Mouse (Mus musculus): ENCODE data around the gene Rbm38.

The Rbm38 gene

DNA sequence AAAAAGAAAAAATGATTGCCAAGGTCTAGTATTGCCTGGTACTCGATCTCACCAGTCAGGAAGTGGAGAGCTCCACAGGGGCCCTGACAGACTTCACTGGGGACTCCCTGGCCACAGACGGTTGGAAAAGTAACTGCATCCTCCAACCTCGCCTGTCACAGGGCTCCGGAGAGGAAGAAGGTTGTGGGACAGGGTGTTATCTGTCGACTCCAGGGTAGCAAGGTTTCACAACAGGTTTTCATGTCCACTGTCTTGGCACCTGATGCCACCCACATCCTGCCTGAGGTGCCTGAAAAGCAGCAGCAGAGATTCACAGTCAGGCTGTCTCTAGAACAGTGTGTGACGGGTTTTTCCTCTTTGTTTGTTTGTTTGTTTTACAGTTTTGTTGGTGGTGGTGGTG lies 2.4 kb upstream of the Rbm38 start:
- peak; percentile 19 for DNase-seq

DNA sequence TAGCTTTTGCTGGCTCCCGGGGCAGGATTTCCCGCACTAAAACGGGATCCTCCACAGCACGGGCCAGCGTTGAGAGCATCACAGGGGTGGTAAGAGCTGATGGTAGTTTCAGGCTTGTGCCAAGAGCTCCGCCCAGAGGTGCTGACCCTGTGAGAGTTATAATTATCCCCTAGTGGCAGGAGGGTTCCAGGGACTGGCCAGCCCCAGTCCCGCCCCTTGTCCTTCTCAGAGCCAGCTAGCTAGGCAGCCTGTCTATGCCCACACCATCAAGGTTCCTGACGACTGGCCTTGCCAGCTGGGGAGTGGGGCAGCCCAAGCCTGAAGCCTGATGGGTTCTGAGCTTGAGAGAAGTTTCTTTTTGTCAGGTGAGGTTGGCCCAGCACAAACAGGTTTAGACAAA lies 1.7 kb upstream of the Rbm38 start:
- peak; percentile 53 for DNase-seq

DNA sequence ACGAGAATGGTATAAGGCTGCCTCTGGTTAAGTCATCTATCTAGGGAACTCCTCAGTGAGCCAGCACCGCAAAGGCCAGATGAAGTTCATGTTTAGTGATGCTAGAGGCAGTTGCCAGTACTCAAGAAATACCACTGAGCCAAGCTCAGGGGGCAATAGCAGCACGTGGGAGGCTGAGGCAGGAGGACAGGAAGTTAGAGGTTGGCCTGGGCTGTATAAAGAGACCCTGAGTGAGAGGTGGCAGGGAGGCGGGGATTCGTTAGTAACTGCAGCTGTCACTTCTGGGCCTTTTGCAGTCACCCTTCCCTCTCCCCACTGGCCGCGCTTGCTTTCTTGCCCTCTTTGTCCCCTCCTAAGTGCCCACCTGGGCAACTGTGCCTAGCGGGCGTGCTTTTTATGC lies 976 bp upstream of the Rbm38 start:
- DNase-seq: no peak

DNA sequence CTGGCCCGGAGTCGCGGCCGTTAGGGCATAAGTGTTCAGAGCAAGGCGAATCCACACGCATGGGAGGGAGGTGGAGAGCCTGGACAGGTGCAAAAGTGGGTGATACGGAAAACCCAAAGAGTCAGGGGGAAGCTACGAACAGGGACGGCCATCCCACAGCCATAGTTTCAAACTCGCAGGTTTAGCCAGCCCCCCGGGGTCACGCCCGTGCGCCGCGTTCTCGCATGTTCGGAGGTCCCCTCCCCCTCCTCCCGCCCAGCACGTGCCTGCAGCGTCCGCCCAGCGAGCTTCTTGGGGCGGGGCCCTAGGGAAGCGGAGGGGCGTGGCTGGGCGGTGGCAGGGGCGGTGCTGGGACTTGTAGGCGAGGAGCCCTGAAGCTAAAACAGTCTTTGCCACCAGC lies 508 bp upstream of the Rbm38 start:
- DNase-seq: peak; percentile 98

DNA sequence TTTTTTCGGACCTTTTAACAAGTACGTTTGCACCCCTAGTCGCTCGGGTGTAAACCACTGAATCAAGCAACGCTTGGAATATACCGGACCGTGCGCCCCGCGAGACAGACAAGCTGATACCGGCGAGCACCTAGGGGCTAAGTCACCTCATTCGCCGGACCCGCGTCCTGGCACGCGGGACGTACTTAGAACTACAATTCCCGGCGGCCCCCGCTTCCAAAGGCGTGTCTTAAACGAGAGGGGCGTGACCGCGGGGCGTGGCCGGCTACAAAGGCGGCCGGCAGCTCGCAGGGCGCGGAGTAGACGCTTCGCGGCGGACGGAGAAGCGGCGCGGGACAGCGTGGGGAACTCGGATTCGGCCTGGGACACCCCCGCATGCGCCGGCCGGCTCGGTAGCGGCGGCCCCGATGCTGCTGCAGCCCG lies 1.3 kb downstream of the Rbm38 start:
- DNase-seq: peak; percentile 97

DNA sequence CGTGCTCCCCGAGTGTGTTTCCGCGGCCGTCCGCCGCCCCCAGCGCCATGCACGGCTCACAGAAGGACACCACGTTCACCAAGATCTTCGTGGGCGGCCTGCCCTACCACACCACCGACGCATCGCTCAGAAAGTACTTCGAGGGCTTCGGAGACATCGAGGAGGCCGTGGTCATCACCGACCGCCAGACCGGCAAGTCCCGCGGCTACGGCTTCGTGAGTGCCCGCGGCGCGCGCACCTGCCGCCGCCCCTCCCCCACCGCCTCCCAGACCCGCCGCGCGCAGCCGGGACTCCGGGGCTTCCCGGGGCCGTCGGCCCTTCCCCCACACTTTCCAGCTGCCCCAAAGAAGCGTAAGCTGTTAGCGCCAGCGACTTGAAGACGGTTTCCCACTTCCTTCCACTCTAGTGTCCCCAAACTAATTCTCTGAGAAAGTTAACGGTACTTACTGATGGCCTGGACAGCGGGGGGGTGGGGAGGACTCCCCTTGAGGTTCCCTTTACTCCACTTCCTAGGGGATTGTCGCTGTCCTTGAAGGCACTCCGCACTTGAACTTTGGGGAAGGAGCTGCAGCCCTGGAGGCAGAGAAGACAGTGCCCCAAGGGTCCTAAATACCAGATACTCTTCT lies 1.9 kb downstream of the Rbm38 start:
- DNase-seq: peak; percentile 81

DNA sequence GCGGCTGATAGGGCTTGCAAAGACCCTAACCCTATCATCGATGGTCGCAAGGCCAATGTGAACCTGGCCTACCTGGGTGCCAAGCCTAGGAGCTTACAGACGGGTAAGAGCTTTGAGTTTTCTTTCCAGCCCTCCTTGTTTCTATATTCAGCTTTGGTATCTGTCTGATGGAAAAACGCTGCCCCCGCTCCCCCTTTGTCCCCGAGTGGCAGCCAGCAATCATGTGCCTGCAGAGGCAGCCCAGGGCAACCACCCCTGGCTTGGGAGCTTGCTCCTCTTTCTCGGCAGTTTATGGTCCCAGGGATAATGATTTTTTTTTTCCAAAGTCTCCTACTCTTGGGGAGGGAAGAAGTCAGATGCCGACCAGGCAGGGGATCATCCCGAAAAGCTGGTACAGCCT lies 2.5 kb downstream of the Rbm38 start:
- DNase-seq: peak; percentile 36

DNA sequence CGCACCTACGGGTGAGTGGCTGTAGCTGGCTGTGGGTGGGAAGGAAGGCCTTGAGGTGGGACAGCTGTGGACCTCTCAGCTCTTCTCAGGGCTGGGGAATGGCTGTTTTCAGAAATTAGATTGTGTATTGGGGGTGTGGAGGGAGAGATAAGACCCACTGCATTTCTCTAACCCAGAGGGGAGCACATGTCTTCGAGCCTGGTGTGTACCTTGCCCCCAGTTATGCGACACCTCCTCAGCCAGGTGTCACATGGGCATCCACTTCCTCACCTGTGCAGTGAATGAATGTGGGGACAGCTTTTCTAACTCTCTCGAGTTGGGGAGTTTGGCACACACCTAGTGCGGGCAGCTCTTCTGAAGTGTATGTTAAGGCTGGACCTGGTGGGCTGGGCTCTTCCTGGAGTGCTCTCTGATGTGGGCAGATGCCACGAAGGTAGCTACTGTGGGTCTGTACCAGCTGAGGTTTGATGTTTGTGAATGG lies 3.1 kb downstream of the Rbm38 start:
- peak; percentile 61 for DNase-seq

DNA sequence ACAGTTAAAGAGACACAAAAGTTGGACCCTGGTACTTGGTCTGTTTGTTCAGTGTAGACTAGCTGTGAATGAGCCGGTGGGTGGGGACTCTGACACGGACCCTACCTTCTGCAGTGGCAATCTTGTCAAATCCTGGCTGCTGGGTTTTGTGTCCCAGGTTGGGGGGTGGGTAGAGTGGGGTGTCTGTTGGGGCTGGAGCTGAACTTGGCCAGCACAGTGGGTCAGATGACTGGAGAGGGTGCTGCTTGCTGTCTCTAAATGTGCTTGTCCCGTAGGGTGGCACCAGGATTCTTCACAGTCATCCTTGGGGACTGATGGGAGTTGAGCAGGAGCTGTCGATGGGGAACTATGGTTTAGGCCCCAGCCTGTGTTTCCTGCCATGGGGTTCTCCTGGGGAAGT lies 3.7 kb downstream of the Rbm38 start:
- peak; percentile 36 for DNase-seq

DNA sequence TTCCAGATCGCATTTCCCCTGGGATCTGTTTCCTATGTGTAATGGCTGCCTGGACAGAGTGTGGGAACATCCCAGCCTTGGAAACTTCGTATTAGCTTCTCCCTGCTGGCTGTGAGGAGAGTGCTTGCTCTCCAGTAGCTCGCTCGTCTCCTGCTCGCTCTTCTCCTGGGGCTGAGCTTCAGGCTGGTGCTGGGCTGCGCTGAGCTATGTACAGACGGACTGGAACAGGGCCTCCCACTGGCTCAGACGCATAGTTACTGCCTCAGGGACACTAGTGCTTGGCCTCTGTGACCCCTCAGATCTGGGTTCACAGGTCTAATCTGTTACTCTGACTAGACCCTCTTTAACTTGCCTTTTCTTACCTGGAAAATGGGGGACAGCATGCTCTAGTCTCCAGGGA lies 4.1 kb downstream of the Rbm38 start:
- DNase-seq: peak; percentile 32

DNA sequence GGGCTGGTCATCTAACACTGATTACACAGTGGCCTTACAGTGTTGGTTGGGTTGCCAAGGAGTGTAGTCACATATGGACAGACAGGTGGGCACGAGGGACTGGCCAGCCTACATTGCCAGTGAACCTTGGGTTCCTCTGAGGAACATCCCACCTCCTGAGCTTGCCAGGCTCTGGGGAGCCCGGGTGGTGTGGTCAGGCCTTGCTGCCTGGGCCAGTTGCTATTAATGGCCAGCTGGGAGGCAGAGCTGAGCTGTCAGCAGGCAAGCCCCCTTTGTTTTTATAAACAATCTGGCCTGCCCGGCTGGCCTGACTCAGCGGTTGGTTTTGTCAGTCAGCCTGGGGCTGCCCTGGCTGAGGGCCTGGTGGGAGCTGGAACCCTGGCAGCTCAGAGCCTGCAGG lies 4.6 kb downstream of the Rbm38 start:
- DNase-seq: peak; percentile 56

DNA sequence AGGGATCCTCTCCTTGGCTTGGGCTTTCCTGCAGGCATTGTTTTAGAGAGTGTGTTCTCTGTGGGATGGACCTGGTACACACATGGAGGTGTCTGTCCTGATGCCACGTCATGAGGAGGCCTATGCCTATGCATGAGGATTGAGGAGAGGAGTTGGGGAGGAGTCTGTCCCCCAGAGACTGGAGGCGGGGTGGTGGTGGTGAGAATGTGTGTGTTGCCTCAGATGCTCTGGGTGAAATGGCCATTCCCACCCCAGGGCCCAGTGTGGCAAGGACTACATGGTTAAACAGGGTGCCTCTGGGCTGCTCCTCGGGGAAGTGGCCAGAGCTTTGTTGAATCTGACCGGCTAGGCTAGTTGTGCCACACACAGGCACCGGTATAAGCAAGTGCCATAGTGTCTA lies 6.0 kb downstream of the Rbm38 start:
- peak; percentile 39 for DNase-seq

DNA sequence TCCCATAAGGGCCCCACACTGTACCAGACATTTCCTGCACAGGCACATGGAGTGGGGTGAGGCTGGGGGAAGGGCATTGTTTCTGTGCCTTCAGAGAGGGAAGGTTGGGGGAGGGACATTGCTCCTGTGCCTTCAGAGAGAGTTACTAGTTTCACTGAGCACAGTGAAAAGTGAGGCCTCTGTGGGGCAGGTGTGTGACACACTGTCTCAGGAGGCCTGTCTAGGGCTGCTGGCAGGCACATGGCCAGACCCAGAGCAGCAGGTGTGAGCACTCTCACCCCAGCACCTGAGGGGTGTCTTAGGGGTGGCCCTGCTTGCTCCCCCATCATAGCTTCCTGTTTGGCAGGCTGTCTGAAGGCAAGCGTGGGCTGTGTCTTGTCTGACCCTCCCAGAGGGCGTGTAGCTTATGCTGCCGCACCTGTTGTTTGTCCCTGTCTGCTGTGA lies 6.4 kb downstream of the Rbm38 start:
- DNase-seq: peak; percentile 38

DNA sequence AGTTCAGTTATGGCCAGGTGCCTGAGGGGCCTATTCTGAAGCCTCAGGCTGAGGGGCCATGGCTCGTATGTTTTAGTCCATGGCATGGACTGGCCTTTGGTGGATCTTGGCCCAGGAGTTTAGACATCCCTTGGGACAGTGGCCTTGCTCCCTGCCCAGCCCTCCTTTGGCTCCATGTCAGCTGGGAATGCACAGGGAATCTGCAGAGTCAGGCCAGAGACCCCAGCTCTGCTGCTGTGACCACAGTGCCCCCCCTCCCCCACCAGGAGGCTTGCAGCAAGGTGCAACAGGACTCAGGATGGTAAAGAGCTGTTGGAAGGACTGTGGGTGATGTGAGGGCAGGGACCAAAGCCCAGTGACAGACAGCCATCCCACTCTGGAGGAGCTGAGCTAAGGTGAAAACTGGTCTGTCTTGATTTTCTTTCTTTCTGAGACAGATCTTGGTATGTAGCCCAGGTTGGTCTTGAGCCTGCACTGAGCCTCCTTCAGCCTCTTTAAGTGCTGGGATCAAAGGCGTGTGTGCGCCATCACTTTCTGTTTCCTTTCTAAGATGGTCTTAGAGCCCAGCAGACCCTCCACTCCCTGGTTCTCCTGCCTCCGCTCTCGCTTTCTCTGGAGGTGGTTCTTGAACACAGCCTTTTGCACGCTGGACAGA lies 7.0 kb downstream of the Rbm38 start:
- no peak for DNase-seq

DNA sequence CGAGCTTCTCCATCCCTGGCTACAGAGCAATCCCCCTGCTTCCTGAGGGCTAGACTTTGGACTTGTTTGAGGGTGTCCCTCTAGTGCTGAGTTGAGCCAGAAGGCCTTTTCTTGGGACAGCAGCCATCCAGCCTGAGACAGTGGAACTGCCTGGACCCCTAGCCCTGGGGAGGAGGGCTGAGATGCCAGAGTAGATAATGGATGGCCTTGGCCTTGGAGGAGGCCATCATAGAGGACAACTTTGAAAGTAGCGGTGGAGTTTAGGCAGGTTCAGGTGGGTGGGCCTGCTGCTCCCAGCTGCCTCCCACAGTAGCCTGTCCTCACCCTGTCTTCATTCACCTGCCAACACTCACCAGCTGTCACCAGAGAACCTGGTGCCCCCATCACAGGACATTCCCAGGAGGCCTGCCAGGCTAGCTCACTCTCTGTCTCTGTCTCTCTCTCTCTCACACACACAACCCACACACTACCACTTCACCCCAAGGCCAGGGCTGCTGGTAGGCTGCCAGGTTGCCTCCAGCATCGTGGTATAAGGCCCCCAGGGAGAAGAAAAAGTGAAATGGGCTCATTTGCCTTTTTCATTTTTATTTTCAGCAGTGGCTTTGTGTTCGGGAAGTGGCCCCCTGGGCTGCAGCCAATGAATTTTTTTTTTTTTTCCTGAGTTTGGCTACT lies 7.7 kb downstream of the Rbm38 start:
- no peak for DNase-seq

DNA sequence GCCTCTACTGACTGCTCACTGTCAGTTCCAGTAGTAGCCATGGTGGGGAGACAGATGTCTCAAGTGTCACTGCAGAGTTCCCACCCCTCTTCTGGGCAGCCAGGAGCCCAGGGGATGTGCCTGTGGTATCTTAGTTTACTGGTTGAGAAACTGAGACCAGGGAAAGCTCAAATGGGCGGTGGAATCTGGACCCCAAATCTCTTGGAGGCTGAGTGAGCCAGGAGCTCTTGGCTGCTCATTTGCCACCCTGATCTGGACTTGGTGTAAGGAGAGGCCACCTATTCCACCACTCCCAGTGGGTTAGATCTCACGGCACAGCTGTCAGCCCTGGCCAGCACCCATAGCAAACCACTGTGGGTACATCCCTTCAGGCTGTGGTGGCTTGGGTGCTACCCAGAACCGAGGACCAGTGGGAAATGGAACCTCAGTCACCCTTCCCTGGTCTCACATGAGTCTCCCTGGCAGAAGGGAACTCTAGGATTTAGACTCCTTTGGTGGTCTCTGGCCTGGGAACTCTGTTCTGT lies 8.3 kb downstream of the Rbm38 start:
- no peak for DNase-seq

DNA sequence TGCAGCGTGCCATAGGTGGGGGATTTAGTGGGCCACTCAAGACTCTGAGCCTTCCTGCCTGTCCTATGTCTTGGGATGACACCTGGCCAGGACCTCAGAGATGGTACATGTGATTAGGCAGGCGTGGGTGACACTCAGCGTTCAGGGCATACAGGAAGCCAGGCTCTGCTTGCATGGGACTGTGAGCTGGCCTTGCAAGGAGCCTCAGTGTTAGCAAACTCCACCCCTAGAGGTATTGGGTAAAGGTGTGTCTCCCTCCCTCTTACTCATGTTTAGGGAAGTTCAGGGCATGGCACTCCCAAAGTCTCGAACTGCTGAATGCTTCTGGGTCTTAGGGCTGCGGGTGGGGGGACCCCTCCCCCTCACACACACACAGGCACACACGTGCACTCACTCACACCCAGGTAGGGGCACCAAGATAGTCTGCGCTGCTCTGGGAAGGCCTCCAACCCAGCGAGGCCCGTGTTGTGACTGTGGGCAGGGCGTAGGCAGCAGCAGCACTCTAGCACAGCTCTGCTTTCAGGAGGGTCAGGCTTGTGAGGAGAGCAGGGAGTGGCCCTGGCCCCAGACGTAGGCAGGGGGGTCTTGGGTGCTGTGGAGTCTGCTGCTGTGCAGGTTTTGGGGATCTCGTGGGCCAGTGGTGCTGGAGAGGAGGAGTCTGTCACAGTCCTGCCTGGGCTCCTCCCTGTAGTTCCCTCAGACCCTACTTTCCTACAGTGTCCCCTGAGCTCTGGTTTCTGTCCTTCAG lies 10.5 kb downstream of the Rbm38 start:
- DNase-seq: peak; percentile 41

DNA sequence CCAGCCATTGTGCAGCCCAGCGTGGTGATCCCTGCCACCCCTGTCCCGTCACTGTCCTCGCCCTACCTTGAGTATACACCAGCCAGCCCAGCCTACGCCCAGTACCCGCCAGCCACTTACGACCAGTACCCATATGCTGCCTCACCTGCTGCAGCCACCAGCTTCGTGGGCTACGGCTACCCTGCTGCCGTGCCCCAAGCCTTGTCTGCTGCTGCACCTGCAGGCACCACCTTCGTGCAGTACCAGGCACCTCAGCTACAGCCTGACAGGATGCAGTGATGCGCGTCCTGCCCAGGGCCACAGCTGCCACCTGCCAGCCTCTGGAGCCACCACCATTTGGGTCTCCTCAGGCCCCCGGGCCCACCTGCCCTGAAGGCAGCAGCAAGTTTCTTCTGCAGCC lies 13.2 kb downstream of the Rbm38 start:
- DNase-seq: peak; percentile 52

DNA sequence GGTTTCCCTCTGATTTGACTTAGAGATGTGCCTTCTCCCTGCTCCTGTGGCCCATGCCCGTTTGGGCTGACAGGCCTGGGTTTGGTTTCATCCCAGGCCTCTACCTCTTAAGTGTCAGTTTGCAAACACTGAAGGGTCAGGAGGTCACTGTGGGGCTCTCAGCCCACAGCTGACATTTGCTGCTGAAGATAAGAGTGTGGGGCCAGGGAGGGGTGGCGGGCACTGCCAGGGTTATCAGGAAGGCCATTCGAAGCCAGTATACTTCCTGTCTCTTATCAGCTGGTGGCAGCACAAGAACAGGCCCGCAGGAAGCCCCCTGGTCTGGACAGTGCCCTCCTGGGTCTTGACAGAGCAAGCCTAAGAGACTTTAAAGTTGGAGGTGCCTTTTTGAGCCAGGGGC lies 14.7 kb downstream of the Rbm38 start:
- peak; percentile 93 for DNase-seq

DNA sequence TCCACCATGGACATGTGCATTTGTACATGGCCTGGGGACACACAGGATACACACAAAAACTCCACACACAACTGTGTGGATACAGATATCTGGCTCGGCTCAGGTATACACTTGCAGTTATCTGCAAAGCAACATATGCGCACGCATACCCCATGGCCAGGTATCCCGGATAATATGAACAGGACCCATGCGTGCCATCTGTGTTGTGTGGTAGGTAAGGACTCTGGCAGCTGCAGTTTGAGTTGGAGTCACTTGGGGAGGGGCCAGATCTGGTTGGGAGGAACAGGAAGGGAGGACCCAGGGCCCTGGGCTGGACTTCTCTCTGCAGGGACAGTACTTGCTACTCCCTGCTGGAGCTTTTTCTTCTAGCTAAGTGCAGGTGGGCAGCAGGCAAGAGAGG lies 15.4 kb downstream of the Rbm38 start:
- DNase-seq: peak; percentile 76

DNA sequence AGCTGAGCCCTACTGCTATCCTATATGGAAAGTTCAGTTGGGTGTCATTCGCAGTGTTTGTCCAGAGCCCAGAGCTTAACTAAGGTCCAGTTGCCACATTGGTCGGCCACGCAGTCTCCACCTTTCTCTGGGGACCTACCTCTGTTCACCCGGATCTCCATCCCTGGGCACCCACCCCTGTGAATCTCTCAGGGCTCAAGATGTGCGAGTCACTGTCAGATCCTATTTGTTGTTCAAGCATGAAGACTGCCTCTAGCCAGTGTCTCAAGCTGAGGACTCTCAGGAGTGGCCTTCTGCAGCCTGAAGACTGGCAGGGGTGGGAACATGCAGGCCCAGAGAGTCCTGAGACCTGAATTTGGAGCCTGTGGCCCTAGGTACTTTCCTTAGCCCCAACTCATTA lies 15.8 kb downstream of the Rbm38 start:
- DNase-seq: peak; percentile 46

DNA sequence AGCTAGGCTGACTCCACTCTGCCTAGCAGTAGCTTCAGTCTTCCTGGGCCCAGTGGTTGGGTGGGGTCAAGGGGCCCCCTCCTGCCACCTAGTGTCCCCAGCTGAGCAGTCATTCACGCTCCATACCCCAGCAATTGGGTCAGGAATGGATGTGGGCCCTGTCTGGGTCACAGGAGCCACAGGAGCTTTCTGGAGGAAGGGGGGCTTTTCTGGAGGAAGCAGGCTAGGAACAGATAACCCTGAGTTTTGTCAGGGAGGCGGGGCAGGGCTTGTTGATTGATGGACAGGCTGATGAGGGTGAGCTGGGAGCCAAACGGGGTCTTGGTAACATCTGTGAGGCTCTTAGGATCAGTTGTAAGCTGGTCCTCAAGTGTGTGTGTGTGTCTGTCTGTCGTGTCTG lies 16.3 kb downstream of the Rbm38 start:
- peak; percentile 76 for DNase-seq

DNA sequence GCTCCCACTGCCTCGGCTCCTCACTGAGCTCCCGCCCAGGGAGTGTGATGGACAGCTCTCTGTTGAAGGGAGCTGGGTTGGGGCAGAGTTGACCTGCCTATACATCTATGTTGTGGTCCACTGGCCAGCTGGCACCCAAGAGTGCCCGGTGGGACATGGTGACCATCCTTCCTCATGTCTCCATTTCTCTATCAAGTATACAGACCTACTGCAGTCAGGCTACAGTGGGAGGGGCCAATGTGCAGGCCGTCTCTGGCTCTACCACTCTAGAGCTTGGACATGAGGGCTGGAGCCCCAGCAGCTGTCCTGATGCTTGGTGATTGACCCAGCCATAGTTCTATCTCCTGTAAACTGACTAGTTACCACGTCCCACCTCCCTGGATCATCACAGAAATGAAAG lies 17.0 kb downstream of the Rbm38 start:
- DNase-seq: peak; percentile 82
